Comparison of ENCODE assay signal across 16 mouse cellular contexts in the genomic region with DNA sequence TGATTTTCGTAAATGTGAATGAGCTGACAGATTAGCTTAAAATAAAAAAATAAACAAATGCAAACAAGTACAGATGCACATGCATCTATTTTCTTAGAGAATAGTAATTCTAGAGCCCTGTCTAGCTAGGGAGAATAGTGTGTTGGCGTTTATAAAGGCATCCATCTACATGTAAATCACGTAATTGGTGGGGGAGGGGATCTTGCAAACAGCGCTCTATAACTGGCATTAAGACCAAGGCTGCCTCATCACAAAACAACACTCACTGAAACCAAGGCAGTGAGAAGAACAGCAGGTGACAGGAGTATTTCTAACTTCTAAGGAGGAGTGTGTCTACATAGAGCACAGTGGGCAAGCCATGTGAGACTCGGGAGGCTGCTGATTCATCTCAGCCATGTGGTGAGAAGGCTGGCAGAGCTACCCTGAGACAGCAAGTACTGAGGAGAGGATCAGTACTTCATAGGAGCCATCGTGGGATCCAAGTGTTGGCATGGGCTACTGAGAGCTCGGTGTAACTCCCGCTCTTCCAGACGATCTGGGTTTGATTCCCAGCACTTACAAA. TPM values are rescaled to one million over a fixed set of nuclear protein-coding genes. Genes with fewer than 3 reads are reported as not detected.
DNase-seq lines count a peak whose midpoint lies in the region; ATAC-seq and TF ChIP-seq lines count a peak whose summit lies in the region.
"Had no signal": no experiment of that assay in that cellular context is flagged by ENCODE, and none has a peak within 500 bp of the region (broad histone marks: within the 10 kb centered on the region; RNA-seq: fewer than 3 reads in every experiment).

No protein-coding gene starts in this region.

- TF ChIP-seq CTCF in forebrain, postnatal 0 days (IDR thresholded peaks at IDR 0.05; ENCODE audit: low read depth): no peak
- TF ChIP-seq CTCF in brain, embryonic 14.5 days (IDR thresholded peaks at IDR 0.05; ENCODE audit: borderline replicate concordance, extremely low read depth, insufficient read depth, insufficient read length): no peak

- peak; percentile 39 for DNase-seq in forebrain, postnatal 0 days
- DNase-seq in forebrain, embryonic 10.5 days (ENCODE audit: extremely low spot score, low spot score): no peak
- DNase-seq in brain, embryonic 14.5 days (ENCODE audit: low read depth): peak; percentile 63
- peak; percentile 31 for DNase-seq in layer of hippocampus, adult 9-10 months (ENCODE audit: low spot score)
- peak; percentile 69 to 82 for DNase-seq in left cerebral cortex, postnatal 36 days (ENCODE audit: low spot score in 2 of 2)
- no peak for DNase-seq in heart, adult 11 months
- DNase-seq in adrenal gland, postnatal 14 days: no peak
- DNase-seq in urinary bladder, postnatal 36 days (ENCODE audit: low spot score in 2 of 2): no peak
- DNase-seq: kidney, adult 11 months had no signal

- peak; percentile 48 for ATAC-seq in forebrain, postnatal 0 days
- ATAC-seq: midbrain, embryonic 13.5 days had no signal

- no peak overlapping the region for H3K4me2 ChIP-seq in forebrain, postnatal 0 days (ENCODE audit: low read depth)
- H3K4me2 ChIP-seq: hindbrain, embryonic 12.5 days; limb, embryonic 12.5 days; liver, embryonic 15.5 days; midbrain, embryonic 13.5 days had no signal

- no peak overlapping the region for H3K9ac ChIP-seq in forebrain, postnatal 0 days
- H3K9ac ChIP-seq: hindbrain, embryonic 12.5 days; limb, embryonic 12.5 days; liver, embryonic 15.5 days; midbrain, embryonic 13.5 days had no signal

- no peak overlapping the region for H3K27ac ChIP-seq in forebrain, postnatal 0 days (ENCODE audit: low read depth, low read length)
- H3K27ac ChIP-seq in forebrain, embryonic 10.5 days: no peak overlapping the region
- H3K27ac ChIP-seq: hindbrain, embryonic 12.5 days; limb, embryonic 12.5 days; liver, embryonic 15.5 days; midbrain, embryonic 13.5 days had no signal

- 53% methylated on average over 9 of the region's 9 CpGs for whole genome bisulfite sequencing in forebrain, postnatal 0 days
- 86% methylated on average over 9 of the region's 9 CpGs for WGBS in forebrain, embryonic 10.5 days

- no peak for TF ChIP-seq POLR2A in brain, embryonic 14.5 days (IDR thresholded peaks at IDR 0.05; ENCODE audit: borderline replicate concordance, extremely low read depth, insufficient read depth, insufficient read length, poor library complexity, severe bottlenecking)

- no peaks in the 10 kb centered on the region for H3K9me3 ChIP-seq in forebrain, postnatal 0 days (ENCODE audit: low read length)
- H3K9me3 ChIP-seq in forebrain, embryonic 10.5 days: no peaks in the 10 kb centered on the region
- H3K9me3 ChIP-seq: hindbrain, embryonic 12.5 days; limb, embryonic 12.5 days; liver, embryonic 15.5 days; midbrain, embryonic 13.5 days had no signal

- no peaks in the 10 kb centered on the region for H3K4me1 ChIP-seq in forebrain, postnatal 0 days (ENCODE audit: insufficient read depth)
- 0 out of 2 replicates have a peak, but pooled peaks cover 3% of the 10 kb centered on the region for H3K4me1 ChIP-seq in forebrain, embryonic 10.5 days
- H3K4me1 ChIP-seq: hindbrain, embryonic 12.5 days; limb, embryonic 12.5 days; liver, embryonic 15.5 days; midbrain, embryonic 13.5 days had no signal

- H3K4me3 ChIP-seq in forebrain, postnatal 0 days (ENCODE audit: low read depth, low read length): no peak overlapping the region
- no peak overlapping the region for H3K4me3 ChIP-seq in forebrain, embryonic 10.5 days
- H3K4me3 ChIP-seq: hindbrain, embryonic 12.5 days; limb, embryonic 12.5 days; liver, embryonic 15.5 days; midbrain, embryonic 13.5 days had no signal

- no peaks in the 10 kb centered on the region for H3K27me3 ChIP-seq in forebrain, postnatal 0 days (ENCODE audit: insufficient read depth, low read length)
- no peaks in the 10 kb centered on the region for H3K27me3 ChIP-seq in forebrain, embryonic 10.5 days (ENCODE audit: poor library complexity, severe bottlenecking)
- H3K27me3 ChIP-seq: hindbrain, embryonic 12.5 days; limb, embryonic 12.5 days; liver, embryonic 15.5 days; midbrain, embryonic 13.5 days had no signal

- intact Hi-C loops in left cerebral cortex, postnatal 36 days (cut with DNase I): loop anchor here (2.0 kb wide), 1 partner anchor 29 kb away; no protein-coding TSS in a partner anchor

- no peaks in the 10 kb centered on the region for H3K36me3 ChIP-seq in forebrain, postnatal 0 days (ENCODE audit: insufficient read depth)
- H3K36me3 ChIP-seq in forebrain, embryonic 10.5 days (replicated peaks): no peaks in the 10 kb centered on the region
- H3K36me3 ChIP-seq: hindbrain, embryonic 12.5 days; limb, embryonic 12.5 days; liver, embryonic 15.5 days; midbrain, embryonic 13.5 days had no signal

RNA-seq across cellular contexts. Expression of a gene that starts 16.8 kb away (rescaled TPM):
- total RNA-seq in forebrain, postnatal 0 days (2014; rRNA removed): 1.8 and 1.9 TPM in 2 replicates
- 1.2 and 1.8 TPM in 2 replicates for polyA plus RNA-seq in forebrain, postnatal 0 days (2015; fragmentation: Nextera tagmentation; extraction: Ambion mirVana)
- polyA plus RNA-seq in forebrain, embryonic 10.5 days (2016; fragmentation: Nextera tagmentation; extraction: Ambion mirVana): 0.57 and 0.97 TPM in 2 replicates
- 1.4 and 1.5 TPM in 2 replicates for polyA plus RNA-seq in brain, embryonic 14.5 days (2012; rRNA removed)
- under 1 TPM; 0.14 to 0.15 TPM for total RNA-seq in left cerebral cortex, postnatal 36 days (2021)
- total RNA-seq in adrenal gland, postnatal 14 days (2021): not detected in 2 replicates
- total RNA-seq: heart, adult 18-20 months had no signal

RNA-seq across cellular contexts. Expression of a gene that starts 18.9 kb away (rescaled TPM):
- total RNA-seq in forebrain, postnatal 0 days (2014; rRNA removed): 2.8 and 4.2 TPM in 2 replicates
- polyA plus RNA-seq in forebrain, postnatal 0 days (2015; fragmentation: Nextera tagmentation; extraction: Ambion mirVana): 0.87 and 1.2 TPM in 2 replicates
- polyA plus RNA-seq in forebrain, embryonic 10.5 days (2016; fragmentation: Nextera tagmentation; extraction: Ambion mirVana): 0.60 and 0.65 TPM in 2 replicates
- polyA plus RNA-seq in brain, embryonic 14.5 days (2012; rRNA removed): 2.3 and 3.2 TPM in 2 replicates
- 1 to 10 TPM; 1.5 to 3.2 TPM for total RNA-seq in left cerebral cortex, postnatal 36 days (2021)
- total RNA-seq in adrenal gland, postnatal 14 days (2021): 0.74 and 1.4 TPM in 2 replicates

RNA-seq across cellular contexts. Expression of a gene that starts 24.8 kb away (rescaled TPM):
- not detected in 2 replicates for total RNA-seq in forebrain, postnatal 0 days (2014; rRNA removed)
- polyA plus RNA-seq in forebrain, postnatal 0 days (2015; fragmentation: Nextera tagmentation; extraction: Ambion mirVana): not detected in 2 replicates
- not detected in 2 replicates for polyA plus RNA-seq in forebrain, embryonic 10.5 days (2016; fragmentation: Nextera tagmentation; extraction: Ambion mirVana)
- not detected in 2 replicates for polyA plus RNA-seq in brain, embryonic 14.5 days (2012; rRNA removed)
- total RNA-seq in left cerebral cortex, postnatal 36 days (2021): not detected
- not detected in 2 replicates for total RNA-seq in adrenal gland, postnatal 14 days (2021)
- total RNA-seq: heart, adult 18-20 months had no signal
- polyA plus RNA-seq: heart, embryonic 16.5 days; hindbrain, embryonic 12.5 days; limb, embryonic 12.5 days; liver, embryonic 15.5 days; midbrain, embryonic 13.5 days; thymus, adult 2 months had no signal

RNA-seq across cellular contexts. Expression of a gene that starts 48.9 kb away (rescaled TPM):
- 37.2 and 38.7 TPM in 2 replicates for total RNA-seq in forebrain, postnatal 0 days (2014; rRNA removed)
- polyA plus RNA-seq in forebrain, postnatal 0 days (2015; fragmentation: Nextera tagmentation; extraction: Ambion mirVana): 51.6 and 55.8 TPM in 2 replicates
- 53.6 and 54.1 TPM in 2 replicates for polyA plus RNA-seq in forebrain, embryonic 10.5 days (2016; fragmentation: Nextera tagmentation; extraction: Ambion mirVana)
- 37.6 and 38.8 TPM in 2 replicates for polyA plus RNA-seq in brain, embryonic 14.5 days (2012; rRNA removed)
- 10 to 100 TPM; 36.1 to 41.5 TPM for total RNA-seq in left cerebral cortex, postnatal 36 days (2021)
- total RNA-seq in adrenal gland, postnatal 14 days (2021): 35.1 and 36.4 TPM in 2 replicates

RNA-seq across cellular contexts. Expression of a gene that starts 49.9 kb away (rescaled TPM):
- total RNA-seq in forebrain, postnatal 0 days (2014; rRNA removed): 68.7 and 95.6 TPM in 2 replicates
- 45.5 and 56.5 TPM in 2 replicates for polyA plus RNA-seq in forebrain, postnatal 0 days (2015; fragmentation: Nextera tagmentation; extraction: Ambion mirVana)
- 33.1 and 40.3 TPM in 2 replicates for polyA plus RNA-seq in forebrain, embryonic 10.5 days (2016; fragmentation: Nextera tagmentation; extraction: Ambion mirVana)
- polyA plus RNA-seq in brain, embryonic 14.5 days (2012; rRNA removed): 84.2 and 100 TPM in 2 replicates
- 10 to 100 TPM; 31.1 to 33.9 TPM for total RNA-seq in left cerebral cortex, postnatal 36 days (2021)
- total RNA-seq in adrenal gland, postnatal 14 days (2021): 29.7 and 30.9 TPM in 2 replicates

Comparison
In these comparisons a context has a peak if more than half of its experiments do, and no peak if none do; other contexts are left out.
1. DNase-seq: peak in forebrain, postnatal 0 days (single experiment), brain, embryonic 14.5 days (single experiment), layer of hippocampus, adult 9-10 months (single experiment) and left cerebral cortex, postnatal 36 days (2 of 2); none in forebrain, embryonic 10.5 days (single experiment), heart, adult 11 months (single experiment), adrenal gland, postnatal 14 days (single experiment) and urinary bladder, postnatal 36 days (0 of 2).